Mouse (Mus musculus) layer of hippocampus, adult 2 months (tissue): ENCODE data around the gene Ano8. TPM values are rescaled to one million over a fixed set of nuclear protein-coding genes. Genes with fewer than 3 reads are reported as not detected.

ENCODE experiments used
- DNase-seq, 2 experiments: peaks; one replicate each; pipeline ENCODE4 v3.0.0; 2022; ENCODE audit warnings: low spot score in 2 of 2
- H3K27ac ChIP-seq: fragments of 200-600 bp; 2 replicates; pipeline ENCODE4 v1.8.1; 2022
- H3K4me3 ChIP-seq: fragments of 200-600 bp; 2 replicates; pipeline ENCODE4 v1.8.1; 2022; ENCODE audit warnings: mild to moderate bottlenecking
- CTCF ChIP-seq: fragments of 200-600 bp; conservative IDR thresholded peaks from 2 replicates; pipeline ENCODE4 v1.8.1; 2022; ENCODE audit warnings: antibody characterized with exemption, mild to moderate bottlenecking, moderate library complexity
- total RNA-seq, 2 experiments: library from RNA; stranded (reverse); gene quantifications; 2 replicates each; pipeline ENCODE4 v1.2.3; 2021

Ano8 gene
- total RNA-seq, 2 experiments from 2014 or later = 52.9 to 55.3 TPM

DNA sequence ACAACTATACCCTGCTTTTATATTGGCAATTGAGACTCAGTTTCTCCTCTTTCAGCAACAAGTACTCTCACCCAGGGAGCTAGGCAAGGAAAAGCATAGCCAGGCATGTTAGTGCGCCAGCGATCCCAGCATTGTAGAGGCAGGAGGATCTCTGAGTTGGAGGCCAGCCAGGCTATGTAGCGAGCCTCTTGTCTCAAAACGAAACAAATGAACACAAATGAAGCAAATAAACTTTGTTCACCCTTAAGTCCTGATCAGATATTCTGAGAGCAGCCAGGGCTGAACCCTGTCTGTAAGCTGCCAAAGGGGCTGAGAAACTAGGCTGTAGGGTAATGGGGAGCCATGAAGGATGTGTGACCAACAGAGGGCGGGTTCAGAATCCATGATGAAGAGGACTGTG is 10.0 kb upstream of the Ano8 start:
- no peak for TF ChIP-seq CTCF
- no peak overlapping the region for H3K4me3 ChIP-seq
- DNase-seq = no peak
- no peak overlapping the region for H3K27ac ChIP-seq

DNA sequence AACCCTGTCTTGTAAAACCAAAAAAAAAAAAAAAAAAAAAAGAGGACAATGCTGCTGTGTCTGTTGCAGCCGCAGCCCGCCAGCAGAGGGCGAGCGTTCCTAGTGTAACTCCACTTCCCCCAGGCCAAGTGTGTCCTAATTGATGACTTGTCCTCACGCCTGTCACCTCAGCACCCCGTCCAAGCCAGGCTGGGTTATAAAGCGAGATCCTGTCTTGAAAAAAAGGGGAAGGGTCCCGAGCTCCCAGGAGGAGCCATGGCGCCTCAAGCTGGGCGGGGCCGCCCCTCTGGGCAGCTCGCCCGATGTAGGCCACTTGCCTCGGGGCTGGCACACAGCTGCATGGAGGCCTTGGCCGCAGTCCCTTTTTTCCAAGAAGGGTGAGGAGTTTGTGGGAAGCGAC is 9.3 kb upstream of the Ano8 start:
- TF ChIP-seq CTCF = peak; percentile 87
- DNase-seq = peak; percentile 70 to 78
- H3K27ac ChIP-seq = peak overlapping the region; percentile 16; the same call in 1 of the 2 replicates
- H3K4me3 ChIP-seq = peak overlapping the region; percentile 42

DNA sequence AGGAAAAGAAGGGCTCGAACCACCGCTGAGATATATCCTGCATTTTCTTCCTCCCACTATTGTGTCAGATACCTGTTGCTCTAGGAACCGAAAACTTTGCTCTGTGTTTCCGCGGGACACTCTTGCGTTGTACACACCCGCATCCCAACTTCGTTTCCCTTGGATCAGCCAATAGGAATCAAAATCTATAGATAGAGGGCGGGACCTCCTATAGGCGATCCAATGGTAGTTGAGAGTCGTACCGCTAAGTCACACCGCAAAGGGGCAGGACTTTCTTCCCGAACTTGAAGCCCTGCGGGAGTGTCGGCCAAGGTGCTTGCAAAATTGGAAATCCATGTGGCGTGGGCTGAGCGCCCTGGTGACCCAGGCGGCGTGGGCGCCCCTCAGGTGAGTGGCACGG is 2.7 kb upstream of the Ano8 start:
- peak; percentile 87 to 92 for DNase-seq
- peak; percentile 46 for TF ChIP-seq CTCF
- Histone ChIP-seq H3K27ac (peak overlapping the region; percentile 90), H3K4me3 (peak overlapping the region; percentile 90)

DNA sequence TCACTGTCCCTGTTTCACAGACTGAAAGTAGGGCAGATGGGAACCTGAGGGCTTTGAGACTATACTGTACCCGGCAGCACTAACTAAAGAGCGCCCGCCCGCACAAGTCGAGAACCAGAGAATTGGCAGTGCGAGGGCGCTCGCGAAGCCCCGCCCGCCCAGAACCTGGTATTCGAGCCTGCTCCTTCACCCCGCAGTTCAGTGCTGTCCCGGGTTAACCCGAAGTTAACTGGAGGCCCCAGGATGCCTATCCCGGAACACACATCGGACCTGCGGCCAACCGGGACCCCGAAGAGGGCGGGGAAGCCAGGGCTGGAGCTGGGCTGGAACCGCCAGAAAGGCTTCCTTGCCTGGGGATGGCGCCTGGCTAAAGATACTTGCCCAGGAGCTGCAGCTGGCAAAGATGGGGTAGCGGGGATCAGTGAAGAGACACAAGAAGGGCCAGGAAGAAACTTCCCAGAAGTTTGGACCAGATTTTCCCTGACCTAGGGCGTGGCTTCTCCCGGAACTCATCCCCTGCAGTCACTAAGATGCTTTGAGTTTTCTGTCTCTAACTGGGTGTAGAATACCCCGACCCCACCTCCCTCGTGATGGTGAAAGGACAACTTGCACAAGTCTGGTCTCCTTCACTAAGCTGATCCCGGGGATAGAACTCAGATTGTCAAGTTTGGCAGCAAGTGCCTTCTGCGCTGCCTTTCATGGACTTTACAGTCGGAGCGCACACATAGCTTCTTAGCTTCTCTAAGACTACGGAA is 2.1 kb upstream of the Ano8 start, which contains the start of gene Gtpbp3:
Gtpbp3 (plus strand) TSS at position 413 of the 755 bp plus-strand sequence.
- H3K27ac ChIP-seq = peak within 1 kb of the TSS; percentile 90

DNA sequence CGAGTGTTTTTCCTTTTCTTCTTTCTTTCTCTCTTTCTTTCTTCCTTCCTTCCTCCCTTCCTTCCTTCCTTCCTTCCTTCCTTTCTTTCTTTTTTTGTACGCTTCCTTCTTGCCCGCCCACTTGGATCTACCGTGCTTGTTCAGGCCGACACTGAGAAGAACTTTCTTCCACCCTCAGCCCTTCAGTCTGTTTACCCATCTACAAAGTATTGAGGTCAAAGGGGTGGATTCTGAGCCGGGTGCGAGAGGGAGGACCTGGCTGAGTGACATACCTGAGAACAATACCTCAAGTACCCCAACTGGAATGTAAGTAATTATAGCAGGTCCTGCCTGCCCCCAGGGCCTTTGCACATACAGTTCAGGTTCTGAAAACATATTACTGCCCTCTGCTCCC is 370 bp upstream of the Ano8 start:
- no peak for DNase-seq
- no peak for TF ChIP-seq CTCF
- Histone ChIP-seq H3K4me3 (peak overlapping the region; percentile 97), H3K27ac (peak overlapping the region; percentile 96)

More for the DNA sequence above, 2.1 kb upstream of the Ano8 start, which contains the start of gene Gtpbp3:
- peak within 1 kb of the TSS; percentile 90 for H3K4me3 ChIP-seq
- DNase-seq = peak; percentile 71 to 82
- TF ChIP-seq CTCF = no peak

DNA sequence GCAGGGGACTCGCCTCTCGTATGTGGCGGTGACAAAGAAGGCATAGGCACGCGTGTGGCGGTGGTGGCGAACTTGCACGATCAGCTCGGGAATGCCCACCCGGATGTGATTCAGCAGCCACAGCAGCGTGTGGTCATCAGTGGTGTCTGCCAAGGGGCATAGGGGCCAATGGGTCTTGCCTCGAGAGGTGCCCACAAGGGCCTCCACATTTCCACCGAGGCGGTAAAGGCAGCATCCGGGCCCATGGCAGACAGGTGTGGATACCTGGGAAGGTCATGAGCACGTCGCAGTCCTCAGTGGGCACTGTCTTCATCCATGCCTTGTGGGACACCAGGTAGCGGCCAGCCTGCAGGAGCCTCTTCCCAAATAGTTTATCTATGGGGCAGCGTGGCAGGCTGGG is 1.0 kb downstream of the Ano8 start:
- Histone ChIP-seq H3K4me3 (peak overlapping the region; percentile 97), H3K27ac (peak overlapping the region; percentile 96; the same call in 1 of the 2 replicates)
- no peak for TF ChIP-seq CTCF
- no peak for DNase-seq

DNA sequence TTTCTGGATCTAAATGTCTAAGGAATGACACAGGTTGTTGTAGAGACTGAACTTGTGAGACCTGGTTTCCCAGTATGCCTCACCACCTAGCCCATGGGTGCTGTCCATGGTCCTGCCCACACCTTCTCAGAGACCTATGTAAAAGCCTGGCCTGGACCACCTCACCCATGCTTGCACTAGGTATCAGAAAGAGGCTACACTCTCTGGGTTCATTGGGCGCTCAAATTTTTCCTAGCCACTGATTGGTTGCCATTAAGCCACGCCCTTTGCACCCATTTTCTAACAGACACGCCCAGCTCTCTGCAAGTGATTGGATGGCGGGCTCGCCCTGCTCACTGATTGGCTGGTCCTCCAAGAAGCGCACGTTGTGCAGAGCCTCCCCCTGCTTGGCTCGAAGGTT is 1.8 kb downstream of the Ano8 start:
- Histone ChIP-seq H3K4me3 (no peak overlapping the region), H3K27ac (no peak overlapping the region)
- no peak for TF ChIP-seq CTCF
- DNase-seq = no peak

DNA sequence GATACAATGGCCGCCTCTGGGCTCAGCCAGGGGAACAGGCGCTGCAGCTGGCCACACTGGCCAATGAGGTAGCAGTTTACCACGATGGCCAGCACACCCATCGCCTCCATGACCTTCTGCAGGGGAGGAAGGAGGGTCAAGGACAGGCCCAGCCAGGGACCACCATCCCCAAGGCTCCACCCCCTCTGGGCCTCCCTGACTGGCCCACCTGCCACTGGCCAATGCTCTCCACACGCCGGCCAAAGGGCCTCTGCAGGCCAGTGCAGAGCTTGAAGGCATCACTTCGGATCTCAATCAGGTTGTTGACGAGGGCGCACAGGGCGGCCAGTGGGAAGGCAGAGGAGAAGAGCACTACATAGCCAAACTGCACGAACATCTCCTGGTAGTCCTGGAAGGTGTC is 6.8 kb downstream of the Ano8 start:
- no peak overlapping the region for H3K4me3 ChIP-seq
- no peak for DNase-seq
- TF ChIP-seq CTCF = no peak
- H3K27ac ChIP-seq = no peak overlapping the region

DNA sequence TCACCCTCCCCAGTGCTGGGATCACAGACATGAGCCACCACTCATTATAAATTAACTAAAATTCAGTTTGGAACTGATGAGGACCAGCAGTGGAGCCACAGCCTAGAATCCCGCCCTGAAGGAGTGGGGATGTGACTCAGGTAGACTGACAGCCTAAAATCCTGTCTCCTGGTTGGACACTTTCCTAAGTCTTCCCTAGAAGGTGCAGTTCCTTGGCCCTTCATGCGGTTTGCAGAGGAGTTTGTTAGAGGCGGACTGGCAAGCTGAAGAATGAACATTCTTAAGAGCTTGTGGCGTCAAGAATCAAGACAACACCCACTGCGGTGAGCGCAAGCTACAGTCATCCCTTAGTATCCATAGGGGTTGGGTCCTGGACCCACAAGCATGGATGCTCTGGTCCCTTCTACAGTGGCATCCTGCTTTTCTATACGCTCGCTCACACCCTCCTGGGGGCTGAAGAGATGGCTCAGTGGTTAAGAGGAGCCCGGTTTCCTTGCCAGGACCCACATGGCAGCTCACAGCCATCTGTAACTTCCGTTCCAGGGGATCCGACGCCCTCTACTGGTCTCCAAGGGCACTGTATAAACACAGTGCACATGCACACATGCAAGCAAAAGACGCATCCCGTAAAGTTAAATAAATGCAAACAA is 8.4 kb downstream of the Ano8 start:
- no peak for DNase-seq
- peak; percentile 77 for TF ChIP-seq CTCF
- Histone ChIP-seq H3K4me3 (peak overlapping the region; percentile 57), H3K27ac (peak overlapping the region; percentile 95)

DNA sequence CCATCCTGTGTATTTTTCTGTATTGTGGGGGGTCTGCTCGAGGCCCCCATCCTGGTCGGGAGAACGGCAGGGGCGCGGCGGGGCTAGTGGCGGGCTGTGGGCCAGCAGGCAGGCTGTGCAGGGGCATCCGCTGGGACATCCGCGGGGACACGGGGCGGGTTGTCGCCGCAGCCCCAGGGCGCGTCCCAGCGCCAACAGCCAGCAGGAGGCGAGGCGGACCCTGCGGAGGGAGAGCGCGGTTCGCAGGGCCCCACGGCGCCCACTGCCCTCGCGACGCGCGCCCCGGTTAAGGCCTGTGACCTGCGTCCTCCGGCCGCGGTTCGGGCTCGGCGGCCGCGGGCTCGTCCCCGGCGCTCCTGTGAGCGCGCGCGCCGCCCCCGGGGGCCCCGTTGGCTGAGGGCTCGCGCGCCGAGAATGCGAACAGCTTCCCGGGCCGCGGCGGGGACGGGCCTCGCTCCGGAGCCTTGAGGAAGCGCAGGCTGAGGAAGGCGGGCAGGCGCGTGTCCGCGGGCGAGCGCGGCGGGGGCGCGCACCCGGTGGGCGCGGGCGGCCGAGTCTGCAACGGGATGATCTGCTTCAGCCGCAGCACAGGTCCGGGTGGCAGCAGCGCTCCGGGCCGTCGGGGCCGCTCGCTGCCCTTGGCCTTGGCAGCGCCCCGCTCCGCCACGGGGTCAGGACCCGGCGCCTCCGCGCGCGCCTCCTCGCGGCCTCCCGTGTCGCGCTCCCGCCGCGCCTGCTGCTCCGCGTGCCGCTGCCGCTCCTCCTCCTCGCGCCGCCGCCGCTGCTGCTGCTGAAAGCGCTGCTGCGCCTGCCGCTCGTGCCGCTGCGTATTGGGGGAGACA is 9.4 kb downstream of the Ano8 start:
- TF ChIP-seq CTCF = peak; percentile 43

DNA sequence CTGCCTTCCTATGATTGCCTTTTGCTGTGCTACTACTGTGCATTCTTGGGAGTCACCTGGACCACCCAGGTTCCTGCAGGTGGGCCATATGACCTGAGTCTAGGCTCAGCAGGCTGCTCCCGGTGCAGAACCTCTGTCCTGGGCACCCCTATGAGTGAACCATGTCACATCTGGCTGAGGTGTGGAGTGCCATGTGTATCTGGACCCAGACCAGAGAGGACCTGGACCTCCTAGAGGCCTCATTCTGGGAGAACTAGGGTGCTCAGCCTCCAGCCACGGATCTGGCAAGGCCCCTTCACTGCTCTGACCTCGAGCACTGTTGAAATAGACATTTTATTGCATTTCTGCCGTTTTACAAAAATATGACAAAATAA is 10.1 kb downstream of the Ano8 start:
- Histone ChIP-seq H3K4me3 (peak overlapping the region; percentile 57), H3K27ac (peak overlapping the region; percentile 95)
- no peak for DNase-seq
- no peak for TF ChIP-seq CTCF

More for the DNA sequence above, 9.4 kb downstream of the Ano8 start:
- H3K4me3 ChIP-seq = peak overlapping the region; percentile 57
- peak; percentile 72 to 77 for DNase-seq
- peak overlapping the region; percentile 95 for H3K27ac ChIP-seq

DNA sequence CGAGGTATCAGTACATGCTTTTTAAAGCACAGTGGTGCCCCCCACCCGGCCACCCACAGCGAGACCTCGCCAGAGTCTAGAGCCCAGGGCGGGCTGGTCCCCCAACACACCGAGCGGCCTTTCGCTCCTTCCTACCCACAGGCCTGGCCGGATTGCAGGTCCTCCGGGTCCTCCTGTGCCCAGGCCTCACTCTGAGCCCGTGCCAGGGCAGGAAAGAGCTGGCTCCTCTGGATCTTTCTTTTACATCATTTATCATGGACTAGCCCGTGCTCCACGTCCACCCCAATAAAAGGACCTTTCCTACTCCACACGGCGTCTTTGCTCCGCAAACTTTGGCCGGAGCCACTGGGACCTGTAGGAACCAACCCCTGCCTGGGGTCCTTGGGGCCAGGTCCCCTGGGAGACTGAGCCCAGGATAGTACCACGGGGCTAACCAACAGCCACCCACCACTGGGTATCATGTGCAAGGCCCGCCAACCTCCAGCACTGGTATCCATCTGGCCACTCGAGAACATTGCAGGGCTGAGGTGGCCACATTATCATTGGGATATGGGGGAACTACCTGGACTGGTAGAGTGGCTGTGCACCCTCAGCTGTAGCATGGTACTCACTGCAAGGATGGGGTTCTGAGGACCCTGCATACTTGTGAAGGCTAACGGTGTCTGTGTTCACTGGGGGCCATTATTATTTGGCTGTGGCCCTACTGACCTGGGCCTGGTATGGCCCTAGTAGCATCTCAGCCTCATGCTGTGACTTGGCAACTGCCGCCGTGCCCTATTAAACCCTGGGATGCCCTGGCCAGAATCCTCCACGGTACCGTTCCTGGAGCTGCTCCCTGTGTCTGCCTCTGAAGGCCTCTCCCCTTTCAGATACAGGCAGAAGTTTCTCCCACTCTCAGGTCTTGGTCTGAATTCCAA is 10.7 kb downstream of the Ano8 start:
- peak overlapping the region; percentile 95; the same call in 1 of the 2 replicates for H3K27ac ChIP-seq
- DNase-seq = no peak
- no peak overlapping the region; the same call in 1 of the 2 replicates for H3K4me3 ChIP-seq
- TF ChIP-seq CTCF = no peak
